Mouse (Mus musculus): ENCODE measurements around the gene Gm21788.
"Not testable (repeated sequence)": the region's sequence is repeated elsewhere in the genome, so short reads cannot be mapped to it uniquely, and the experiment has no call there.

The Gm21788 gene

GRCm38 (mm10) chrY:7404710-7405109, at the start of gene Gm21788:
Gene Gm21788 (plus strand): TSS chrY:7405010.
- not testable (repeated sequence) for DNase-seq (ENCODE audit: low read depth, low spot score)
